Mouse (Mus musculus): Measurements from ENCODE around the gene Dlx6.

- TF ChIP-seq CTCF (IDR thresholded peaks at IDR 0.05; ENCODE audit: low read depth, low read length) (peak; percentile 94), POLR2A (IDR thresholded peaks at IDR 0.05; ENCODE audit: borderline replicate concordance, low read depth, low read length) (no peak)
Observed at GRCm38 (mm10) chr6:6884897-6885296, 21.8 kb downstream of the Dlx6 start.

All from bone marrow macrophage, adult 2 months (primary cell).